Mouse (Mus musculus): ENCODE data around the gene Ddit4.
A peak's percentile ranks its signal among the peaks of the same experiment; 100 is the strongest.

Gene Ddit4

GRCm38 (mm10) chr10:59971813-59972212, 20.2 kb upstream of the Ddit4 start:
- DNase-seq: no peak

DNA sequence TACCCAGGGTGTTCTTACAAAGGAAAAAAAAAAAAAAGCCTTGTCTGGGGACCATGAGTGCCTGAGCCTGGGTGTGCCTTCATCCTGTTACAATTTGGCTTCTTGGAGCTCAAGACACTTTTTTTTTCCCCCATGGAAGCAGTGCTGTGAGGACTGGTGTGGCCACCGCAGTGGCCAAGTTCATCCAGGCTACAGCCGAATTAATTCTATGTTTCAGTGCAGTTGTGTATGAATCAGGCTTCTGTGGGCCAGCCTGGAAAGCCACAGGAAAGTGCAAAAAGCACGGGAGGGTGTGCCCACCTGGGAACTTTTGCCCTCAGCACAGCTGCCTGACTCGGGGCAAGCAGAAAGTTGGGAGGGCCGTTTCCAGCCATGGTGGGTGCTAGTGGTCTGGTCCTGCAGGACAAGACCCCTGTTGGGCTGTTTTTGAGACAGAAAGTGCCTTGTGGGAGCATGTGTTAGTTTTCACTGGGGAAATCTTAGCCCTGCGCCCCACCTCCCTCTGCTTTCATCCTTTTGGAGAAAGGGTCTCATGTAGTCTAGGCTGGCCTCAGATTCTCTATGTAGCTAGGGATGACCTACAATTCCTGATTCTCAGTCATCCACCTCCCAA, 18.9 kb upstream of the Ddit4 start:
- DNase-seq: no peak

GRCm38 (mm10) chr10:59969821-59970449, 18.3 kb upstream of the Ddit4 start:
- peak; percentile 84 to 90 for DNase-seq

DNA sequence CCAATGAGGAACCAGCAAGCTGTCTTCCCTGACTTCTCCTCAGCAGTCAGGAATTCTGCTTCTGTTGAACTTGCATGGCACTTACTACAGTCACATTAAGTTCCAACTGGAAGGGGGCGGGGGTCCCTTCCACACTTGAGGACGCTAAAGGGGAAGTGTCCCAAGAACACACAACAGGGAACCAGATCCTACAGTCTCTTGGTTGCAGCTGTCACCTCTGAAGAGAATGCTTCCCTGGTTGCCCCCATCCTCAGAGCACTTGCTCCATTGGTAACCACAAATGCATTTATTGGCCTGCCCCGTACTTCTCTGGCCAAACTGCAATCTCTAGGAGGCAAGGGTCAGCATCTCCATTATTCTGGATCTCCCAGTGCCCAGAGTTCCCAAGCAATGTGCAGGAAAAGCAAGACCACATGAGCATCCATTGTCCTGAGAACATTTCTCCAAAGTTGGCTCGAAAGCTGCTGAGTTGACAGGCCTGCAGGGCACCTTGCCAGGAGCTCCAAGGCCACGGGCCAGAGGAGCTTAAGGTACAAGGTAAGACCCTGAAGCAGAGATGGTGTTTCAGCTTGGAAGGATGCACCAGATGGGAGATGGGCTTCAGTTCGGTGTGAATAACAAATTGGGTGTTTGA, 15.8 kb upstream of the Ddit4 start:
- DNase-seq: peak; percentile 71 to 75

- DNase-seq: no peak
Observed at GRCm38 (mm10) chr10:59966743-59967142, 15.1 kb upstream of the Ddit4 start.

DNA sequence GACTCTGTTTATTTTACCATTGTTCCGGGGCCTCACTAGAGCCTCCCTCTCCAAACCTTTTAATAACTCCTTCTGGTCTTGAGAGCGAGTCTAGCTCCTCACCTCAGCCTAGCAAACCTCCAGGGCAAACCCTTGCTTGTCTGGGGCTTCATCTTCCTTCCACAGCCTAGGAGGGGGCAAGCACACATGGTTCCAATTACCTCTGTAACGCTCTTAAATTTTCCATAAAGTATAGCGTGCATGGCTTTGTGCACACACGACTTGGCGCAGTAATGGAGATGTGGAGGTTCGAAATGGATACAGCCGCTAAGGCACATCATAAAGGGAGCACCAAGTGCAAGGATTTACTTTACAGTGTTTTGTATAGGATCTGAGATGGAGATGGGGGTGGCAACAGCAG, 14.2 kb upstream of the Ddit4 start:
- DNase-seq: no peak

GRCm38 (mm10) chr10:59965362-59965695, 13.7 kb upstream of the Ddit4 start:
- DNase-seq: no peak

- DNase-seq: peak in 1 of 2 experiments; percentile 41
Observed at GRCm38 (mm10) chr10:59964504-59965361, 13.1 kb upstream of the Ddit4 start.

DNA sequence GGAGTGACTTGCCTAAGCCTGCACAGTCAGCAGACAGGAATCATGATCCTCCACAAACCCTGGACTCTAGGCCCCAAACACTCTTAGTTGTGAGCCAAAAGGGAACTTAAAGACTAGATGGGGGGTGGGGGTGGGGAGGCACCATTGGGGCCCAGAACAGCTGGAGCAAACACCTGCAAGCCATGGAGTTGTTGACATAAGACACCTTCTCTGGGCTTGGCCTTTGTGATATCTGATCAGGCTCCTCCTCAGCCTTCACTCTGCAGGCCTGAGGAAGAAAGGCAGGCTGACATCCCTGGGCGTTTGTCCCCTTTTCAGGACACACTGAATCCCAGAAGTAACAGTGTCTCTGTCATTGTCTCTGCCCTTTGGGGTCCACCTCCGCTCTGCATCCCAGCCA, 12.0 kb upstream of the Ddit4 start:
- DNase-seq: no peak

DNA sequence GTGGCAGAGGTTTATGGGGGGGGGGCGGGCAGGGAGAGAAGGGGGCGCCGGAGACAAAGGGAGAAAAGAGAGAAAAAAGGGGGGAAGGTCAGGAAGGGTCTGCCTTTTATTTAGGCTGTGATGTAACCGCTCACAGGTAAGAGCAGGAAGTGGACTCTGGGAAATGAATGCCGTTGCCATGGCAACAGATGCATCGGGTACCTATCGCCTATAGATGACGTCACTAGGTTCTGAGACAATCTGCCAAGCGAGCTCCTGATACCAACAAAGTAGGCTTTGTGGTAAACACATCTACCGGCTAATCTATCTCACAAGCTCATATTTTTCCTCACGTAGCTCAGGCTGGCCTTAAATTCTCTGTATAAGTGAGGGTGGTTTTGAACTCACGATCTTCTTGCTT, 7.9 kb upstream of the Ddit4 start:
- DNase-seq: no peak

GRCm38 (mm10) chr10:59958458-59958857, 6.8 kb upstream of the Ddit4 start:
- no peak for DNase-seq

GRCm38 (mm10) chr10:59957171-59958149, 5.8 kb upstream of the Ddit4 start:
- DNase-seq: peak in 1 of 2 experiments; percentile 40

DNA sequence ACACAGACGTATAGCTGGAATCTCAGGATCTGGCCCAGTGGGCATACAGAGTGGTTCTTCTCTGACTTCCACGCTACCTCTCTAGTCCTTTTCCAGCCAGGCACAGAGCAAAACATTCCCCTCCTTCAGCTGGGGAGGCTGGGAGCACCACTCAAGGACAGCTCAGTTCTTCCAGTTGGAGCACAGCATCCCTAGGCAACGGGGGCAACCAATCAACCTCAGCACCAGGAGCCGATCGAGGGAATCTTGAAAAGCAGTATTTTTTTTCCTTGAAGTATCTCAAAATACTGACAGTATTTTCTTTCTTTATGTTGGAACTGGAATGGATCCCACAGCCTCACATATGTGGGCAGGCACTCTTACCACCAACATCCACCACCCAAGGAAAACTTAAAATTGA, 5.0 kb upstream of the Ddit4 start:
- DNase-seq: no peak

DNA sequence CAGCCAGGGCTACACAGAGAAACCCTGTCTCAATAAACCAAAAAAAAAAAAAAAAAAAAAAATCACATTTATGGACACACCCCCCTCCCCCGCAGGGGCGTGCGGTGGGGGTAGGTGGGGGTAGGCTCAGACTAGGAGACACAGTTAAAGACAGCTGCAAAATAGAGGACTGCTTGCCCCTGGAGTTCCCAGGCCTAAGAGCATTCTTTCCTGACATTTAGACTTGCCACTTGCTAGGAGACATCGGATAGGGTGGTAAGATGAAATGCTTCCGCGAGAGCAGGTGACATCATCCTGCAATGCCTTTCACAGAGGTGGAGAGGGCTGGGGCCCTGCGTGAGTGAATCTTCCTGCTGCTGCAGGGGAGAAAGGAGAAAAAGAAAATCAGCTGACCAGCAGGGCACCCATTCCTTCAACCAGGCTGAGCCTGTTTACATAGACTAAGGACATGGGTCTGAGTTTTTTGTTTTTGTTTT, 2.0 kb upstream of the Ddit4 start:
- DNase-seq: no peak

DNA sequence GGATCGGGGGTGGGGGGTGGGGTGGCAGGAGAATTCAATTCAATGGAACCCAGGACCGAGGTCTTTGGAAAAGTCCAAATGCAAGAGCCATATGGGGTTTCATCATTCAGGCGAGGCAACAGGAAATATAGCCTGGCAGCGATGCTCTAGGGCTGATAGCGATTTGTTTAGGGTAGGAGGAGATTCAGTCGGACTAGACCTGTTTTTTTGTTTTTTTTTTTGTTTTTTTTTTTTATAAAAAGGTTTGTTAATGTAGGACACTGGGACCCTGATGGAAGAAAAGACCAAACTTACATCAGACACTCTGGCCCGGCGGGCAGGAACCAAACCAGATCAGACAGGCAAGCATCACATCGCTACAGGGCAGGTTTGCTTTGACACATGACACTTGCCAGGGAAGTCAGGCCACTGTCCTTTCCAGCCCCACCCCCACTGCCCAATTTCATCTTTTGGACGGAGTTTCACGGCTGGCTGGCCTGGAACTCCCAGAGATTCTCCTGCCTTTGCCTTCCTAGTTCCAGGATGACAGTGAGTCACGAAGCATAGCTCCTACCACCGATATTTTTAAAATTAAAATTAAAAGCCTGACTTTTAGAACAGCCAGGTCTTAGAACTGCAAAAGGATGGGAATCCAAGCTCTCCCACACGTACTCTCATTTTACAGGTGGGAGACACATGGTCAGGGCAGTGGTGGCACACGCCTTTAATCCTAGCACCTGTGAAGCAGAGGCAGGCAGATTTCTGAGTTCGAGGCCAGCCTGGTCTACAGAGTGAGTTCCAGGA, 1.3 kb upstream of the Ddit4 start:
- DNase-seq: peak; percentile 65 to 73

DNA sequence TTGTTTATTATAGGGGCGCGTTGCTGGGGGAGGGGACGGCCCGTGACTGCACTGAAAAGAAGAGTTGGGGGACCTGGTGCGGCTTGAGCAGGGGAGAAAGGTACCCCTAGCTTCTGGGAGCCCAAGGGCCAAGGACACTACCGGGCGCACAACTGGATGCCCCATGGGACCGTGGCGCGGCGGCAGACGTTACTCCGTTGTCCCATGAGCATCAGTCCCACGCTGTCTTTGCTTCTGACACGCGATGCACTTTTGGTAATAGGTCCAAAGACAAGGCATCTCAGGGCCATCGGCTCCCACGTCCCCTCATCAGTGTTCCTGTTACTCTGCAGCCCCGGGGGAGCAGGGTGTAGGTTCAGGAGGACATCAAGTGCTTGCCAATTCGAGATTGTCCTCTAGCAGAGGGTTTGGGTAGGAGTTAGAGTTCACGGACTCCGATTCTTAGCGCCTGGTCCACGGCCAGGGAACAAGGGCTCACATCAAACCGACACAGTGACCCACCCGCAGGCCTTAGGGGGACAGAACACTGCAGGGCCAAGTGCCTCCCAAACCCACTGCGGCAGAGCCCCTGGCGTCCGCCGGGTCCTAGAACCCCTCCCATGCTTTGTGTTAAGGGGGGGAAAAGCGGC, 632 bp upstream of the Ddit4 start:
- peak; percentile 83 for DNase-seq

- DNase-seq: peak; percentile 90 to 92
Observed at GRCm38 (mm10) chr10:59950716-59951191, 880 bp downstream of the Ddit4 start.

DNA sequence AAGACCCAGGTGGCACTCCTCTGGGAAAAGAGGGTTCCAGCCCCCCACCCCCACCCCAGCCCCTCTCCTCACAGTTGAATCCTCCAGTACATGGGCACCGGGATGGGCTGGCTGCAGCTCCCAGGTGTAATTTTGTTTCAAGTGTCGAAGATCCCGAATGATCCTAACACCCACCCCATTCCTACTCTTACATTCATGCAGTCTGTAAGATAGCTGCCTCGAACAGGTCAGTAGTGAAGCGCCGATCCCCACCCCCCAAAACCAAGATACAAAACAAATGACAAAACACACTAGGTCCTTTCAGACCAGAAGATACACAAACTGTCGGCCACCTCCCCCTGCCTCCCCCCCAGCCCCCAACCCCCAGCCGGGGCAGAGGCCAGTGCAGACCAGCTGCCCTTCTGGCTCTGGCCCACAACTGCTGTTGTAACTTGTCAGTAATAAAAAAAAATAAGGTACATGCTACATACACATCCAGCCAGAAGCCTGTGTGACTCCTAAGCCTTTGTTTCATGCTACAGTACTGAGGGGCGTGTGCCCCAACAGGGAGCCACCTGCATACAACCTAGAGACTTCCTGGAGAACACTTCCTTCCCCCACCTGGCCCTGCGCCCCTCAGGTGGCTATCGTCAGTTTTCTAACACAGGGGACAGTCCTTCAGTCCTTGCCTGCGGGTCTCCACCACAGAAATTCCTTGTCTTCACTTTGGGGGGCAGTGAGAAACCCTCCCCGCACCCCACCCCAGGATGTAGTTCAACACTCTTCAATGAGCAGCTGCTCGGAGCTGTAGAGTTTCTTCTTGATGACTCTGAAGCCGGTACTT, 1.6 kb downstream of the Ddit4 start:
- peak in 1 of 2 experiments; percentile 41 for DNase-seq

- peak; percentile 46 to 66 for DNase-seq
Observed at GRCm38 (mm10) chr10:59949255-59949648, 2.4 kb downstream of the Ddit4 start.
